Mouse (Mus musculus) embryonic facial prominence, embryonic 10.5 days (tissue): ENCODE measurements around the gene Acad10. TPM values are rescaled to one million over a fixed set of nuclear protein-coding genes. Genes with fewer than 3 reads are reported as not detected.
"Not testable (repeated sequence)": the region's sequence is repeated elsewhere in the genome, so short reads cannot be mapped to it uniquely, and the experiment has no call there.

Experiments used
- DNase-seq: peaks from one replicate; pipeline ENCODE4 v3.0.0-alpha.2; 2017; ENCODE audit warnings: low spot score
- H3K27ac ChIP-seq: fragments of 300-500 bp; sonication (generic); replicated peaks from 2 replicates; pipeline ENCODE4 v1.5.1; 2016; ENCODE audit warnings: mild to moderate bottlenecking
- H3K27me3 ChIP-seq: fragments of 300-500 bp; sonication (generic); replicated peaks from 2 replicates; pipeline ENCODE4 v1.6.1; 2016; ENCODE audit warnings: low read depth, mild to moderate bottlenecking; ENCODE audit not compliant: poor library complexity, severe bottlenecking
- H3K36me3 ChIP-seq: fragments of 300-500 bp; sonication (generic); replicated peaks from 2 replicates; pipeline ENCODE4 v1.6.1; 2016; ENCODE audit warnings: mild to moderate bottlenecking, moderate library complexity
- H3K4me1 ChIP-seq: fragments of 300-500 bp; sonication (generic); 2 replicates; pipeline ENCODE4 v1.6.1; 2016
- H3K4me3 ChIP-seq: fragments of 300-500 bp; sonication (generic); 2 replicates; pipeline ENCODE4 v1.5.1; 2016; ENCODE audit warnings: mild to moderate bottlenecking, moderate library complexity
- H3K9me3 ChIP-seq: fragments of 300-500 bp; sonication (generic); 2 replicates; pipeline ENCODE4 v1.6.1; 2016; ENCODE audit warnings: mild to moderate bottlenecking
- WGBS: fragments of 180-500 bp; shearing (Covaris S2); methylation state at CpG from one replicate; pipeline ENCODE4 v1.1.7; 2016; 5-methylcytosine and 5-hydroxymethylcytosine counted together
- polyA plus RNA-seq: library from polyadenylated mRNA; unstranded; fragments of >200 nt; fragmentation: Nextera tagmentation; extraction: Ambion mirVana; gene quantifications from 2 replicates; pipeline ENCODE4 v1.2.1, GENCODE M21; 2016

Acad10 gene
- polyA plus RNA-seq, 1 experiment from 2014 or later, result 2.6 TPM

DNA sequence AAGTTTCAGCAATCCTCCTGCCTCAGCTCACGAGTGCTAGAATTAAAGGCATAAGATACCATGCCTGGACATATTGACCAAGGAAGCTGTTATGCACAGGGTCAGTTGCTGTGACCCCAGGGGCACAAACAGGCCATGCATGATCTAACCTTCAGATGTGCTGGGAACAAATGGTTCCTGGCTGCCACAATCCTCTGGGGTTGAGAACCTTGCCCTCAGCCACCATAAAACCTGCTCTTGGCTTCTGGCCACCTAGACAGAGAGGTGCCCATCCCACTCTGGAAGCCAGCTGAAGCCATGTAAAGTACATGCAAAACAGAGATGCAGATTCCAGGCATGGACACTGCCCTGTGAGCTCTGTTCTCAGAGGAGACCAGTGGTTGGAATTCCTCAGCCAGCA, 56.5 kb downstream of the Acad10 start:
- DNase-seq, H3K9me3 ChIP-seq, H3K4me3 ChIP-seq, H3K36me3 ChIP-seq, H3K27me3 ChIP-seq, H3K27ac ChIP-seq, H3K4me1 ChIP-seq: not testable (repeated sequence)
- WGBS, result 74% methylated on average over 1 of the region's 1 CpGs

DNA sequence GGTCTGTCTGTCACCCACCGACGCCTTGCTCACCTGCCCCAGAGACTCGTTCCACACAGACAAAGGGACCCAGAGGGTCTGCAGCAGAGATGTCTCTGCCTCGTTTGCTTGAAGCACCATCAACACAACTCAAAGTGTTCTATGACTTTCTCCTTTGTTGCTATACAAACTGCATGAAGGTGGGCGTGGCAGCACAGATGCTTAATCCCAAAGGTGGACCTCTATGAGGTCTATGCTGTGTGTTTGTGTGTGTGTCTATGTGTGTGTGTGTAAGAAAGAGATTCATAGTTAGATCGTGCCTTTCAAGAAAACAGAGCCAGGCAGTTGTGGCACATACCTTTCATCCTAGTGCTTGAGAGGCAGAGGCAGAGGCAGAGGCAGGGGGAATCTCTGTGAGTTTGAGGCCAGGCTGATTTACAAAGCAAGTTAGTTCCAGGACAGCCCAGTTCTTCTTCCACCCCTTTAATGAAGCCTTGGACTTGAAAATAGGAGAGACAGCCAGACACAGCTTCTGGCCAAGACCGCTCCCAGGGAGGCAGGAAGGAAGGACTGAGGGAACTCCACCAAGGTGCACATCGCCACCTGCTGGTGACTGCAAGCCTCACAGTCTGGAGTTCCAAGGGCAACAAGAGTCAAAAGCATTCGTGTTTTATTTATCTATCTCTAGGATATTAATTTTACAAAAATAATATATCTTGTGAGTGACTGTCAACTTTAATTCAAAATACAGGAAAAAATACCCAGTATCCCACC, 58.6 kb downstream of the Acad10 start:
- WGBS, result 31% methylated on average over 9 of the region's 9 CpGs
- Histone ChIP-seq H3K27ac (no peak overlapping the region), H3K4me3 (0 out of 2 replicates have a peak overlapping the region, but pooled peaks have one; percentile 16), H3K27me3 (no peaks in the 10 kb centered on the region; the same call in none of the 2 replicates), H3K36me3 (no peaks in the 10 kb centered on the region), H3K9me3 (no peaks in the 10 kb centered on the region), H3K4me1 (peaks cover 20% of the 10 kb centered on the region)
- DNase-seq, result peak; percentile 86

DNA sequence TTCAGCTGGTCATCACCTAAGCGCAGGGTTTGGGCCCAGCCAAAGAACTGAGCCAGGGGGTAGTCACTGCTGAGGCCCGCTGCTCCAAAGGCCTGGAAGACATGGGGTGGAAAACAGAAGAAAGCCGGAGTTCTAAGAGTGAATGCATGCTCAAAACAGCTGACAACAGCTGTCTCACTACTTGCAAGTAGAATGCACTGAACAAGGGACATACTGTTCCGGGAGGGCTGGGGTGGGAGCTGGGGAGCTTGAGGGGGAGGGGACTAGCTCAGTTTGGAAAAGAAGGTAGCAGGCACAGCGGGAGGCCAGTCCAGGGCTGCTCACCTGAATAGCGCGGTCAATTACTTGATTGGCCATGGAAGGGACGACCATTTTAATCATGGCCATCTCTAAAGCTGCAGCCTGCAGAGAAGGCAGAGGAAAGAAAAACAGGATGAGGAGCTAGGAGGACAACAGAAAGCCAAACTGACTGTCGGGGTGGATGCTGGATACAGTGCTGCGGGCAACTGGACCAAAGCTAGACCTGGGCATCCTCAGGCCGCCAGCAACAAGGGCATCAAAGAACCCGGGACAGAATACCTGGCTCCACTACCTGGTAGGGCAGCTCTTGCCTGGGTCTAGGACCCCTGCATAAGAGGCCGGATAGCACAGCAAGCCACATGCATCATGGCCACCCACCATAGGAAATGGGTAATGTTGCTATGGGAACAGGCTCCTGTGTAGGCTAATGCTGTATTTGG, 61.3 kb downstream of the Acad10 start:
- Histone ChIP-seq H3K36me3 (no peaks in the 10 kb centered on the region), H3K27ac (no peak overlapping the region), H3K9me3 (no peaks in the 10 kb centered on the region), H3K4me3 (no peak overlapping the region), H3K4me1 (peaks cover 25% of the 10 kb centered on the region), H3K27me3 (no peaks in the 10 kb centered on the region; the same call in none of the 2 replicates)
- DNase-seq, result no peak
- 57% methylated on average over 13 of the region's 13 CpGs for WGBS

DNA sequence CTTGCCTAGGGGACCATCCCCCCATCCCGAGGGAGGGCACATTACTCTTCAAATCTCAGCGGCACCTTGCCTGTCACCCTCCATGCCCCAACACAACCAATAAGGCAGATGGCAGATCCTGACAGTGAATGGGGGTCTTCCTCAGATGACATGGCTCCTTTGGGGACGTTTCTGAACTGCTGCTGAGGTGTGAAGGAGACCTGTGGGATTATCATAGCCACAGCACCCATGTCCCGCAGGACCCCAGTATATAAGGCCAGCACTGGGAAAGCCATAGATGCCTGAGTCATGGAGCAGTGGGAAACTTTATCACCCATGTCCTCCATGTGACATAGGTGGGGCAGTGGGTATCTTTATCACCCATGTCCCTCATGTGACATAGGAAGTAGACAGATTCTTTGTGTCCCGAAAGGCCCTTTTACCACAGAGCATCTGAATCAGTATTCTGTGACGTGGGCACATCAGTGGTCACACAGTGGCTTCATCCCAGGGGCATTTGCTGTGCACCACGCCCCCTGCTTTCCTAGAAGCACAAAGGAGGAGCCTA, 62.2 kb downstream of the Acad10 start:
- Histone ChIP-seq H3K9me3 (no peaks in the 10 kb centered on the region), H3K4me3 (no peak overlapping the region), H3K27ac (no peak overlapping the region), H3K36me3 (no peaks in the 10 kb centered on the region), H3K4me1 (peaks cover 35% of the 10 kb centered on the region), H3K27me3 (no peaks in the 10 kb centered on the region; the same call in none of the 2 replicates)
- DNase-seq, result no peak
- WGBS, result 81% methylated on average over 7 of the region's 7 CpGs

DNA sequence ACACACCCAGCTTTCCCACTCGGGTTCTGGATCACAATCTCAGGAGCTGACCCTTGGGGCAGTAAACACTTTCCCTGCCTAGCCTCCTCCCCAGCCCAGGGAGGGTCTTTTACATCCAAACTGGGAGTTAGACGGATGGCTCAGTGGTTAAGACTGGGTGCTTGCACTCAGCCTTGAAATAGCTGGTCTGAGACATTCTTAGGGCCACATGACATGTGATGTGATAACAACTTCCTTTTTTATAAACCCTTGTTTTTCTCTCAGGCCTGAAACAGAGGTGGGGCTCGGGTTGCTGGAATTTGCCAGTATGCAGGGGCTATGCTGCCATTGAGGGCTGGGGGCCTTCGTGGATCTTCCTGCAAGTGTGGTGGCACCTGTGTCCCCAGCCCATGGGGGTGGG, 63.0 kb downstream of the Acad10 start:
- H3K36me3 ChIP-seq, result no peaks in the 10 kb centered on the region
- WGBS, result 72% methylated on average over 4 of the region's 4 CpGs
- no peaks in the 10 kb centered on the region for H3K9me3 ChIP-seq
- no peaks in the 10 kb centered on the region; the same call in none of the 2 replicates for H3K27me3 ChIP-seq
- H3K4me1 ChIP-seq, result peaks cover 42% of the 10 kb centered on the region
- no peak for DNase-seq
- H3K27ac ChIP-seq, result no peak overlapping the region; the same call in 1 of the 2 replicates
- H3K4me3 ChIP-seq, result no peak overlapping the region

GRCm38 (mm10) chr5:121596226-121596625, 64.1 kb downstream of the Acad10 start:
- DNase-seq, result no peak
- 83% methylated on average over 6 of the region's 6 CpGs for WGBS
- H3K4me1 ChIP-seq, result peaks cover 50% of the 10 kb centered on the region

DNA sequence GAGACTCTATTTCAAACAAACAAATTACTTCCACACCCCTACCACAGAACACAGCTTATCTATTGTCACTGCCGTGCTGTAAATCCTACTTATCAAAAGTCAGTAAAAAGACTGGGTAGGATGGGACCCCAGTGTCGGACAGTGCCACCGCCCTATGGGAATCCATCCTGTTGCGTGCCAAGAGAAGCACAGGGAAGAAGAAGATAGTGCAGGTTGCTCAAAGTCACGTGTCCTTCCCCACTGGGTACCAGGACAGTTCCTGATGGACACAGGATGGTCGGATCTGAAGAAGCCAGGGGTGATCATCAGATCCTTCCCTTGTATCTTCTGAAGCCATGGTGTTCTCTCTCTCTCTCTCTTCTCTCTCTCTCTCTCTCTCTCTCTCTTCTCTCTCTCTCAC, 64.6 kb downstream of the Acad10 start:
- Histone ChIP-seq H3K4me3 (no peak overlapping the region), H3K36me3 (no peaks in the 10 kb centered on the region), H3K27ac (no peak overlapping the region), H3K9me3 (no peaks in the 10 kb centered on the region), H3K27me3 (no peaks in the 10 kb centered on the region; the same call in none of the 2 replicates), H3K4me1 (peaks cover 50% of the 10 kb centered on the region)
- DNase-seq, result no peak
- WGBS, result 80% methylated on average over 6 of the region's 6 CpGs

More at GRCm38 (mm10) chr5:121596226-121596625, 64.1 kb downstream of the Acad10 start:
- Histone ChIP-seq H3K27ac (no peak overlapping the region), H3K9me3 (no peaks in the 10 kb centered on the region), H3K27me3 (no peaks in the 10 kb centered on the region; the same call in none of the 2 replicates), H3K4me3 (no peak overlapping the region), H3K36me3 (no peaks in the 10 kb centered on the region)

DNA sequence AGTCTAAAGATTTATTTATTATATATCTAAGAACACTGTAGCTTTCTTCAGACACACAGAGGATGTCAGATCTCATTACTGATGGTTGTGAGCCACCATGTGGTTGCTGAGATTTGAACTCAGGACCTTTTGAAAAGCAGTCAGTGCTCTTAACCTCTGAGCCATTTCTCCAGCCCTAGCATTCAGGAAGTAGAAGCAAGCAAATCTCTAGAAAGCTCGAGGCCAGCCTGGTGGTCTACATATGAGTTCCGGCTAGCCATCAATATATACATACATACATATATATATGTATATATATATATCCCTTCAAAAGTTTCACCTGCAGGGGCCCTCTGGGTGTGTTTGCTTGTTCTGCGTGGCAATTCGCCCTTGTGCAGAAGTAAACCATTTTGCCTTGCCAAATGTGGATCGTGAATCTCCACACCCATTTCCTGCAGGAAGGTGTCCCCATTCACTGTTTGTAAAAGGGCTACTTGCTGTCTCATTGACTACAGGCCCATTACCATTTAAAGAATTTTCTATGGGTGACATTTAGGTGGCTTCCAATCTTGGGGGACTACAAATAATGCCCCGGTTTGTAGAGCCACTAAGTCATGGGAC, 65.5 kb downstream of the Acad10 start:
- no peaks in the 10 kb centered on the region for H3K36me3 ChIP-seq
- peak overlapping the region; percentile 92; the same call in 1 of the 2 replicates for H3K4me3 ChIP-seq
- H3K9me3 ChIP-seq, result no peaks in the 10 kb centered on the region
- 0 out of 2 replicates have a peak overlapping the region, but pooled peaks have one; percentile 86 for H3K27ac ChIP-seq
- 92% methylated on average over 6 of the region's 6 CpGs for WGBS
- no peaks in the 10 kb centered on the region; the same call in none of the 2 replicates for H3K27me3 ChIP-seq
- no peak for DNase-seq
- H3K4me1 ChIP-seq, result peaks cover 50% of the 10 kb centered on the region

GRCm38 (mm10) chr5:121593451-121594401, 66.6 kb downstream of the Acad10 start, which contains the start of gene Aldh2:
Gene Aldh2, minus strand, starts transcription at chr5:121593824.
- DNase-seq, result peak; percentile 92

GRCm38 (mm10) chr5:121592816-121593407, 67.4 kb downstream of the Acad10 start:
- Histone ChIP-seq H3K27me3 (no peaks in the 10 kb centered on the region; the same call in 1 of the 2 replicates), H3K27ac (peak overlapping the region; percentile 86), H3K9me3 (no peaks in the 10 kb centered on the region), H3K36me3 (peaks cover 3% of the 10 kb centered on the region; the same call in 1 of the 2 replicates), H3K4me3 (peak overlapping the region; percentile 92), H3K4me1 (peaks cover 40% of the 10 kb centered on the region)
- no peak for DNase-seq
- WGBS, result 4% methylated on average over 33 of the region's 33 CpGs

More at GRCm38 (mm10) chr5:121593451-121594401, 66.6 kb downstream of the Acad10 start, which contains the start of gene Aldh2:
- 3% methylated on average over 47 of the region's 47 CpGs for WGBS
- H3K9me3 ChIP-seq, result no peaks in the 10 kb centered on the region
- peaks cover 47% of the 10 kb centered on the region for H3K4me1 ChIP-seq
- no peaks in the 10 kb centered on the region; the same call in 1 of the 2 replicates for H3K27me3 ChIP-seq
- H3K27ac ChIP-seq, result peak within 1 kb of the TSS; percentile 86
- H3K4me3 ChIP-seq, result peak within 1 kb of the TSS; percentile 92
- H3K36me3 ChIP-seq, result peaks cover 3% of the 10 kb centered on the region; the same call in 1 of the 2 replicates
